In genomic region chr4:154160538-154161390, GRCm38 (mm10) we compare ENCODE assay signal across 8 mouse cellular contexts. TPM values are rescaled to one million over a fixed set of nuclear protein-coding genes. Genes with fewer than 3 reads are reported as not detected.
DNase-seq lines count a peak whose midpoint lies in the region; ATAC-seq and TF ChIP-seq lines count a peak whose summit lies in the region.

TSS of gene Tprgl (minus strand) at chr4:154160666.

- TF ChIP-seq CTCF in C2C12 (IDR thresholded peaks at IDR 0.05; ENCODE audit: control insufficient read depth, insufficient read depth, insufficient read length): no peak
- TF ChIP-seq CTCF in brain, embryonic 14.5 days (IDR thresholded peaks at IDR 0.05; ENCODE audit: borderline replicate concordance, extremely low read depth, insufficient read depth, insufficient read length): no peak
- no peak for TF ChIP-seq CTCF in liver, adult 2 months (IDR thresholded peaks at IDR 0.05; ENCODE audit: low read depth, low read length)

- H3K27me3 ChIP-seq in C2C12 (ENCODE audit: control insufficient read depth, insufficient read depth, insufficient read length) (no peaks in the 10 kb centered on the region), myocyte (ENCODE audit: control insufficient read depth, insufficient read depth, insufficient read length) (no peaks in the 10 kb centered on the region)
- H3K27me3 ChIP-seq in erythroblast, embryonic 14.5 days (ENCODE audit: control insufficient read depth): no peaks in the 10 kb centered on the region
- H3K27me3 ChIP-seq in heart, embryonic 11.5 days (ENCODE audit: control insufficient read depth, insufficient read depth, low read length): no peaks in the 10 kb centered on the region
- H3K27me3 ChIP-seq in kidney, embryonic 16.5 days (ENCODE audit: insufficient read depth, low read length): no peaks in the 10 kb centered on the region
- no peaks in the 10 kb centered on the region for H3K27me3 ChIP-seq in liver, adult 2 months (ENCODE audit: control insufficient read depth, insufficient read depth, low read length)
- H3K27me3 ChIP-seq in splenic B cell, adult 2 months (ENCODE audit: control insufficient read depth, insufficient read depth, low read length, poor library complexity, severe bottlenecking): no peaks in the 10 kb centered on the region

- no peaks in the 10 kb centered on the region for H3K79me3 ChIP-seq in C2C12 (ENCODE audit: low read depth)

- peak within 1 kb of the TSS; percentile 84 for H3K27ac ChIP-seq in heart, embryonic 11.5 days (ENCODE audit: low read depth, low read length)
- H3K27ac ChIP-seq in kidney, embryonic 16.5 days (ENCODE audit: low read length): peak within 1 kb of the TSS; percentile 58; the same call in 1 of the 2 replicates
- H3K27ac ChIP-seq in liver, adult 2 months (replicated peaks; ENCODE audit: insufficient read depth, low read depth, low read length): peak within 1 kb of the TSS; percentile 80

- peaks cover 64% of the 10 kb centered on the region for H3K4me1 ChIP-seq in erythroblast, embryonic 14.5 days (ENCODE audit: control insufficient read depth)
- peaks cover 15% of the 10 kb centered on the region for H3K4me1 ChIP-seq in heart, embryonic 11.5 days (ENCODE audit: control insufficient read depth, insufficient read depth, low read length)
- peaks cover 15% of the 10 kb centered on the region for H3K4me1 ChIP-seq in kidney, embryonic 16.5 days (ENCODE audit: insufficient read depth, low read length)
- peaks cover 12% of the 10 kb centered on the region; the same call in 1 of the 2 replicates for H3K4me1 ChIP-seq in liver, adult 2 months (ENCODE audit: control insufficient read depth, insufficient read depth, low read length)

- WGBS in heart, embryonic 11.5 days (ENCODE audit: insufficient replicate concordance): 1% methylated on average over 58 of the region's 75 CpGs
- under 1% methylated on average over 75 of the region's 75 CpGs for WGBS in kidney, embryonic 16.5 days
- WGBS in liver, adult 2 months: under 1% methylated on average over 73 of the region's 75 CpGs

- TF ChIP-seq POLR2A in brain, embryonic 14.5 days (IDR thresholded peaks at IDR 0.05; ENCODE audit: borderline replicate concordance, extremely low read depth, insufficient read depth, insufficient read length, poor library complexity, severe bottlenecking): peak; percentile 97
- TF ChIP-seq POLR2A in liver, adult 2 months (IDR thresholded peaks at IDR 0.05; ENCODE audit: extremely low read depth, insufficient read depth, low read length): peak; percentile 59; the same call in 1 of the 2 replicates
- peak; percentile 99 for TF ChIP-seq POLR2A in myocyte (IDR thresholded peaks at IDR 0.05; ENCODE audit: insufficient read length, low read depth)

- H3ac ChIP-seq in C2C12 (ENCODE audit: control insufficient read depth, insufficient read length, low read depth): peak within 1 kb of the TSS; percentile 95
- H3ac ChIP-seq in myocyte (ENCODE audit: control insufficient read depth, insufficient read length): peak within 1 kb of the TSS; percentile 81

- DNase-seq in brain, embryonic 14.5 days (ENCODE audit: low read depth): peak; percentile 99
- DNase-seq in liver, adult 2 months (ENCODE audit: extremely low read depth, low read depth, low spot score): peak; percentile 91
- peak; percentile 98 for DNase-seq in splenic B cell, adult 2 months (ENCODE audit: low read depth, low spot score)

- H3K4me3 ChIP-seq in C2C12 (ENCODE audit: insufficient read depth, poor library complexity, severe bottlenecking) (peak within 1 kb of the TSS; percentile 63), myocyte (peak within 1 kb of the TSS; percentile 76)
- H3K4me3 ChIP-seq in erythroblast, embryonic 14.5 days (replicated peaks): peak within 1 kb of the TSS; percentile 89
- H3K4me3 ChIP-seq in heart, embryonic 11.5 days (ENCODE audit: low read depth, low read length): peak within 1 kb of the TSS; percentile 94
- peak within 1 kb of the TSS; percentile 78 for H3K4me3 ChIP-seq in kidney, embryonic 16.5 days (ENCODE audit: low read length)
- H3K4me3 ChIP-seq in liver, adult 2 months (ENCODE audit: insufficient read depth, low read depth, low read length): peak within 1 kb of the TSS; percentile 90

- H3K36me3 ChIP-seq in C2C12 (ENCODE audit: control insufficient read depth, insufficient read depth): peaks cover 21% of the 10 kb centered on the region
- peaks cover 42% of the 10 kb centered on the region for H3K36me3 ChIP-seq in erythroblast, embryonic 14.5 days (ENCODE audit: control insufficient read depth)
- peaks cover 16% of the 10 kb centered on the region for H3K36me3 ChIP-seq in heart, embryonic 11.5 days (ENCODE audit: control insufficient read depth, insufficient read depth, low read length)
- peaks cover 27% of the 10 kb centered on the region for H3K36me3 ChIP-seq in kidney, embryonic 16.5 days (ENCODE audit: insufficient read depth, low read length)
- peaks cover 5% of the 10 kb centered on the region; the same call in 1 of the 2 replicates for H3K36me3 ChIP-seq in liver, adult 2 months (ENCODE audit: control insufficient read depth, insufficient read depth, low read length)
- H3K36me3 ChIP-seq in myocyte (ENCODE audit: control insufficient read depth, insufficient read depth): no peaks in the 10 kb centered on the region
- H3K36me3 ChIP-seq in splenic B cell, adult 2 months (ENCODE audit: control insufficient read depth, insufficient read depth, low read length, poor library complexity, severe bottlenecking): peaks cover 7% of the 10 kb centered on the region

- H3K9ac ChIP-seq in heart, embryonic 11.5 days (ENCODE audit: low read depth, low read length): peak within 1 kb of the TSS; percentile 87
- peak within 1 kb of the TSS; percentile 84 for H3K9ac ChIP-seq in kidney, embryonic 16.5 days (replicated peaks; ENCODE audit: low read length)
- peak within 1 kb of the TSS; percentile 90 for H3K9ac ChIP-seq in liver, adult 2 months (ENCODE audit: low read depth, low read length)

- H3K9me3 ChIP-seq in erythroblast, embryonic 14.5 days (ENCODE audit: control insufficient read depth, low read length): 0 out of 2 replicates have a peak, but pooled peaks cover 2% of the 10 kb centered on the region
- H3K9me3 ChIP-seq in heart, embryonic 11.5 days (replicated peaks; ENCODE audit: control insufficient read depth, low read length): no peaks in the 10 kb centered on the region
- no peaks in the 10 kb centered on the region for H3K9me3 ChIP-seq in kidney, embryonic 16.5 days (ENCODE audit: low read length)

- peak within 1 kb of the TSS; percentile 87 for H3K4me2 ChIP-seq in heart, embryonic 11.5 days
- peak within 1 kb of the TSS; percentile 94 for H3K4me2 ChIP-seq in kidney, embryonic 16.5 days (replicated peaks; ENCODE audit: low read depth, low read length)
- H3K4me2 ChIP-seq in myocyte (ENCODE audit: low read depth): peak within 1 kb of the TSS; percentile 88

- ATAC-seq in heart, embryonic 11.5 days (replicated peaks; ENCODE audit: insufficient number of reproducible peaks, low FRiP score, low TSS enrichment): peak; percentile 92
- peak; percentile 97 for ATAC-seq in kidney, embryonic 16.5 days (ENCODE audit: low FRiP score, low TSS enrichment)

- H3K79me2 ChIP-seq in C2C12 (ENCODE audit: control insufficient read depth, insufficient read depth) (no peaks in the 10 kb centered on the region), myocyte (ENCODE audit: control insufficient read depth, insufficient read depth) (no peaks in the 10 kb centered on the region)
- H3K79me2 ChIP-seq in liver, adult 2 months (ENCODE audit: control insufficient read depth, insufficient read depth, low read length): no peaks in the 10 kb centered on the region

TF ChIP-seq in C2C12, 6 proteins besides CTCF, POLR2A, EP300 and RAD21:
- TF ChIP-seq MYOG (IDR thresholded peaks at IDR 0.05; ENCODE audit: control insufficient read depth, extremely low read depth, insufficient read length) (no peak), USF1 (IDR thresholded peaks at IDR 0.05; ENCODE audit: low read depth) (no peak), FOSL1 (IDR thresholded peaks at IDR 0.05; ENCODE audit: insufficient read depth, low read length, poor library complexity, severe bottlenecking) (no peak), MAX (IDR thresholded peaks at IDR 0.05) (no peak), MYOD1 (IDR thresholded peaks at IDR 0.05; ENCODE audit: control insufficient read depth, insufficient read length, low read depth) (no peak), CEBPB (IDR thresholded peaks at IDR 0.05; ENCODE audit: low read depth) (no peak)

TF ChIP-seq in myocyte, 11 proteins besides CTCF, POLR2A, EP300 and RAD21:
- no peak for TF ChIP-seq E2F4 (IDR thresholded peaks at IDR 0.05; ENCODE audit: insufficient read depth)
- TF ChIP-seq MYOG (IDR thresholded peaks at IDR 0.05; ENCODE audit: control insufficient read depth in 1 of 3, insufficient read depth in 1 of 3, insufficient read length in 2 of 3, low read depth in 2 of 3): peak in 1 of 3 experiments; percentile 17
- peak; percentile 97 for TF ChIP-seq POLR2AphosphoS2 (IDR thresholded peaks at IDR 0.05; ENCODE audit: insufficient read length, low read depth)
- TF ChIP-seq MYOD1 (IDR thresholded peaks at IDR 0.05; ENCODE audit: control insufficient read depth in 1 of 3, insufficient read length in 2 of 3, low read depth in 2 of 3): peak in 1 of 3 experiments; percentile 44
- peak; percentile 31 for TF ChIP-seq TCF3 (IDR thresholded peaks at IDR 0.05; ENCODE audit: insufficient read length, low read depth)
- TF ChIP-seq MAX (IDR thresholded peaks at IDR 0.05; ENCODE audit: low read depth): no peak
- TF ChIP-seq SRF (IDR thresholded peaks at IDR 0.05; ENCODE audit: control insufficient read depth, insufficient read length, low read depth): no peak
- TF ChIP-seq CEBPB (IDR thresholded peaks at IDR 0.05; ENCODE audit: insufficient read depth, poor library complexity, severe bottlenecking): no peak
- no peak for TF ChIP-seq USF1 (IDR thresholded peaks at IDR 0.05; ENCODE audit: low read depth)
- no peak for TF ChIP-seq REST (IDR thresholded peaks at IDR 0.05; ENCODE audit: insufficient read depth, insufficient read length)
- TF ChIP-seq TCF12 (IDR thresholded peaks at IDR 0.05; ENCODE audit: insufficient read depth, poor library complexity, severe bottlenecking): no peak

RNA-seq across cellular contexts. Expression of gene Tprgl, which starts in this region (rescaled TPM):
- polyA plus RNA-seq in C2C12 (2012; fragmentation: generic; extraction: Trizol): 57.3 TPM
- 139 and 147 TPM in 2 replicates for polyA plus RNA-seq in brain, embryonic 14.5 days (2012; rRNA removed)
- 30.6 and 36.0 TPM in 2 replicates for polyA plus RNA-seq in erythroblast, embryonic 14.5 days (2012)
- polyA plus RNA-seq in heart, embryonic 11.5 days (2014; fragmentation: Nextera tagmentation; extraction: Ambion mirVana): 125 and 135 TPM in 2 replicates
- polyA plus RNA-seq in kidney, embryonic 16.5 days (2015; fragmentation: Nextera tagmentation; extraction: Ambion mirVana): 123 and 136 TPM in 2 replicates
- total RNA-seq in liver, adult 2 months (2014; rRNA removed): 50.9 and 56.2 TPM in 2 replicates
- 78.7 and 79.8 TPM in 2 replicates for polyA plus RNA-seq in liver, adult 2 months (2012; rRNA removed)
- polyA plus RNA-seq in myocyte (2012; fragmentation: generic; extraction: Trizol): 96.8 TPM

Comparison
In these comparisons a context has a peak if more than half of its experiments do, and no peak if none do; other contexts are left out.
1. Peak in every context shown above with its lines: DNase-seq, ATAC-seq, H3K4me3 ChIP-seq and H3K27ac ChIP-seq.